Mouse (Mus musculus): ENCODE results near the gene Clstn2.

Clstn2 gene

GRCm38 (mm10) chr9:97570881-97571280 lies 462.1 kb downstream of the Clstn2 start:
- no peak for DNase-seq (ENCODE audit: low read depth, low spot score)

- DNase-seq (ENCODE audit: low read depth, low spot score): no peak
Observed at GRCm38 (mm10) chr9:97563121-97563520, 469.9 kb downstream of the Clstn2 start.

- DNase-seq (ENCODE audit: low read depth, low spot score): no peak
Observed at GRCm38 (mm10) chr9:97544359-97544758, 488.6 kb downstream of the Clstn2 start.

DNA sequence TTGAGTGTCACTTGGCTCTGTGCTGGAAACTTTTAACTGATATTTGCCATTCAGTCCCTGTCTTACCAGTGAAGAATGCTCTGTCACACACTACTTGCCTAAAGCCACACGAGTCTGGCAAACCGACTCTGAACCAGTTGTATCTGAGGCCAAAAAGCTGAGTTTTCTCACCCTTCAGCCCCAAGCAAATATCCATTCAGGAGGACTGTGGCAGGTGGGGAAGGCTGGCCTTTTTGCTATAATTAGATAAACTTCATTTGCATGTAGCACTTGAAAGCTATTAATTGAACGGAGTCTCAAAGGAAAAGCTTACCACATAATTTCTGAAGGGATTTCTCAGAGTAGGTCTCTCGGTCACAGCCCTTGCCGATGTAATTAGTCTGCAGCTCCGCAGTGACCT lies 491.6 kb downstream of the Clstn2 start:
- no peak for DNase-seq (ENCODE audit: low read depth, low spot score)

DNA sequence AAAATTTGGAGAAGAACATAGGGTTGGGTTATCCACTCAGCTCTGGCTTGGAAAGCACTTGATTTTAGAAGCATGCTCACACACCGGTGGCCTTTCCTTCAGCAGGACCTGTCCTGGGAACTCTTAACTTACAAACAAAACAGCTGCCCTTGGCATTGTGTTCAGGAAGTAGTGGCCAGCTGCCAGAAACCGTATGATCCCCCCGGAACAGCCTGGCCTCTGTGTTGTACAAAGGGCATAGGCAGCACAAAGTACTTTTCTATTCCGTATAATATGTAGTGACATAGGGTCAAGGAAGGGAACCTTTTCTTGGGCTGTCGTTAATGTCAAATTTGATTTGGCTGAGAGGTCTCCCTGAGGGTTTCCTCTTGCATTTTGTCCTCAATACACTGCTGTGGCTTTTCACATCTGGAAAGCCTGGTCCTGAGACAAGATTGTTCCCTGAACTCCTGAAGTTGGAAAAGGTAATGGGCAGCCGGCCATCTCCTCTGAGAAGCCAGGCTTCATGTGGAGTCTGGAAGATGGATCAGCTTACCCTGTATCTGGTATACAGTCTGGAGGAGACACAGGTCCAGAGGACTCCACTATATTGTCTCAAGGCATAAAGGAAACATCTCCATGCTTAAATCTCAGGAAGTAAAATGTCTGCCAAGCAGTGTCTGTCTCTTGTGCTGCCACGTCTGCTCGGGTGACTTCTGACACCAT lies 494.8 kb downstream of the Clstn2 start:
- no peak for DNase-seq (ENCODE audit: low read depth, low spot score)

GRCm38 (mm10) chr9:97534196-97534595 lies 498.8 kb downstream of the Clstn2 start:
- no peak for DNase-seq (ENCODE audit: low read depth, low spot score)

DNA sequence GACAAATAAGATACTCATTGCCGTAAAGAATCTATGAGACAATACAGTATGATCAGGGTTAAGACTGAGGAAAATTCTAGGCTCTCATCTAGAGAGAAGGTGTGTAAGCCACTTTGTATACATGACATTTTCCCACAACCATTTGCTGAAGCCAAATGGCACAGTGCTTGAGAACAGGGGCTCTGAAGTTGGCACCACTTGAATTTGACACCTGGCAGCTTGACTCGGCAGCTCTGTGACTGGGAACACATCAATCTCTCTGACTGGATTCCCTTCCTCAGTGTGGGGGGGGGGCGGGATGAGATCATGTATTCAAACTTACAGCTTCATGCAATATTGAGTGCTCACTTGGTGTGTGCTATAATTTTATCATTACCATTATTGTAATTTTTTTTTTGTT lies 499.7 kb downstream of the Clstn2 start:
- DNase-seq (ENCODE audit: low read depth, low spot score): no peak

- DNase-seq (ENCODE audit: low read depth, low spot score): no peak
Observed at GRCm38 (mm10) chr9:97532536-97532935, 500.4 kb downstream of the Clstn2 start.

- DNase-seq (ENCODE audit: low read depth, low spot score): no peak
Observed at GRCm38 (mm10) chr9:97527926-97528325, 505.1 kb downstream of the Clstn2 start.

GRCm38 (mm10) chr9:97527276-97527675 lies 505.7 kb downstream of the Clstn2 start:
- no peak for DNase-seq (ENCODE audit: low read depth, low spot score)

GRCm38 (mm10) chr9:97525563-97525962 lies 507.4 kb downstream of the Clstn2 start:
- DNase-seq (ENCODE audit: low read depth, low spot score): no peak

GRCm38 (mm10) chr9:97524861-97525260 lies 508.1 kb downstream of the Clstn2 start:
- DNase-seq (ENCODE audit: low read depth, low spot score): no peak

DNA sequence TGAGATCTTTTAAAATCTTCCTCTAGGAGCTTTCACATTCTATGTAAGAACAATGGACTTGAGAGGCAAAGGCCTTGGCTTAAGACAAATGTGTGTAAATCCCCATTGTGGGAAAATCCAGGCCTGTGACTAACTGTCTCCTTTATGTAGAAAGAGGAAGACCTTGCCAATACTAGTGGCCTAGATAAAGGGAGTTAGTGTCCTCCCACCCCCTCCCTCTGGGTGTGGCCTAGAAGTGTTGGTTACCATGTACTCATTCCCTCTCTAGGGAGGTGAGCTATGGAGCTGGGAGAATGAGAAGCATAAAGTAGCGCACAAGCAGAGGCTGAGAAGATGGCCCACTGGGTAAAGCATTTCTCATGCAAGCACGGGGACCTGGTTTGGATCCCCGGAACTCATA lies 512.2 kb downstream of the Clstn2 start:
- DNase-seq (ENCODE audit: low read depth, low spot score): no peak

GRCm38 (mm10) chr9:97517006-97517405 lies 516.0 kb downstream of the Clstn2 start:
- no peak for DNase-seq (ENCODE audit: low read depth, low spot score)

DNA sequence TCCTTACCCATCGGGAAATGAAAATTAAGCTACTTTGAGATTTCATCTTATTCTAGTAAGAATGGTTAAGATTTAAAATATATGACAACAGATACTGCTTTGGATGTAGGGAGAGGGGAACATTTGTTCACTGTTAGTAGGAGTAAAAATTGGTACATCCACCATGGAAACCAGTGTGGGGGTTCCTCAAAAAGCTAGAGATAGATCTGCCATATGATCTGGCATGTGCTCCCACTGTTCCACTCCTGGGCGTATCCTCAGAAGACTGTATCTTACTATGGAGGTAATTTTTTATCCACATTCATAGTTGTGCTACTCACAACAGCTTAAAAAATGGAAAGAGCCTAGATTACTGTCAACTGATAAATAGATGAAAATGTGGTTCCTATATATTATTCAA lies 518.3 kb downstream of the Clstn2 start:
- DNase-seq (ENCODE audit: low read depth, low spot score): no peak

DNA sequence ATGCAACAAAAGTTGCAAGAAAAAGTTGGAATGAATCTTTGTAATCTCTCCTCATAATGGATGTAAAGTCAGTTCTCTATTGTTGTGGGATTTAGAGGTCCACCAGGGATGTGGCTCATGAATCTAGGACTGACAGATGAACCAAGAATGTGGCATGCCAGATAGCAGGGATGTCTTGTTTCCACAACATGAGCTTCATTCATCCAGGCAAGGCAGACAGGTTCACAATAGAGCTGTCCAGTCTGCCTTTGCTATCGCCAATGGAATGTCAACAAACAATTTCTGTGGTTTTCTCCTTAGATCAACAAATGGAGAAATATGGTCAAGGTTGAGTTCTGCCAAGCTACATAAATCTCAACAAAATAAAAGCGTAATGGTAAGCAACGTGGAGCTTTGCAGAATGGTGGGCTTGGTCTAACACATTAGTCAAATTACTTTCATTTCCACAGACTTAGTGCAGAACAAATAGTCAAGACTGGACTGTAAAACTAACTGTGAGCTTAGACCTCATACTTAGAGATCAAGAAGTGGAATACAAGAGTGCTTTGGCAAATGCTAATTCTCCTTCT lies 520.6 kb downstream of the Clstn2 start:
- no peak for DNase-seq (ENCODE audit: low read depth, low spot score)

DNA sequence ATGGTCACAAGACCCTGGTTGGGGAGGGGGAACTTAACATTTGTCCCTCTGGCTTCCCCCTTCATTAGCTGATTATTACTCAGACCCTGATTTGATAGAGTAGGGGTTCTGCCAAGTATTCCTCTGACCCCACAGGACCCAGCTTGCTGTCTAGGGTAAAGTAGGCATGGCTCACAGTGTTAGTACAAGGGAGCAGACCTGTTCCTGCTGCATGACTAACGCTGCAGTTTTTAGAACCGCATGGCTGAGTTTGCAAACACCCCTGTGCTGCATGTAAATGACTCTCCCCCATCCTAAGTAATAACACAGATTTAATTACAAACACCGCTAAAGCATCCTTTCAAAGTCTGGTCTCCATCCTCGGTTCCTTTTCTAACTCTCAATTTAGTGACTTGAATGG lies 531.6 kb downstream of the Clstn2 start:
- DNase-seq (ENCODE audit: low read depth, low spot score): no peak

GRCm38 (mm10) chr9:97495056-97495455 lies 537.9 kb downstream of the Clstn2 start:
- DNase-seq (ENCODE audit: low read depth, low spot score): no peak

DNA sequence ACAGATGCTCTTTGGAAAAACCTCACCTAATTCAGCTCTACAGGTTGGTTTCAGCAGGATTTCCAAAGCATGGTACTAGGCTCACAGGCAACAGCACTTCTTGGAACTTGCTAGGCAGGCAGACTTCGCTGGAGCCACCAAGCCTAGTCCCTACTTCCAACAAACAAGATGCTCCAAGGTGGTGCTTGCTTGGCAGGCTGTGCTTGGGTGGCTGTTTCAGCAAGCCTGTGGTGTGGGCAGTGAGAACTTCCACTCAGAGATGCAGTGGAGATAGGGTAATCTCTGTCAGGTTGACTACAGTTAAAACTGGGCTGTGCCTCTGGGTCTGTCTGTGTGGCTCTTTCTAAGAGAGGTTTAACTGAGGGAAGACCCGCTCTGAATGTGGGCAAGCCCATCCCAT lies 541.4 kb downstream of the Clstn2 start:
- no peak for DNase-seq (ENCODE audit: low read depth, low spot score)

DNA sequence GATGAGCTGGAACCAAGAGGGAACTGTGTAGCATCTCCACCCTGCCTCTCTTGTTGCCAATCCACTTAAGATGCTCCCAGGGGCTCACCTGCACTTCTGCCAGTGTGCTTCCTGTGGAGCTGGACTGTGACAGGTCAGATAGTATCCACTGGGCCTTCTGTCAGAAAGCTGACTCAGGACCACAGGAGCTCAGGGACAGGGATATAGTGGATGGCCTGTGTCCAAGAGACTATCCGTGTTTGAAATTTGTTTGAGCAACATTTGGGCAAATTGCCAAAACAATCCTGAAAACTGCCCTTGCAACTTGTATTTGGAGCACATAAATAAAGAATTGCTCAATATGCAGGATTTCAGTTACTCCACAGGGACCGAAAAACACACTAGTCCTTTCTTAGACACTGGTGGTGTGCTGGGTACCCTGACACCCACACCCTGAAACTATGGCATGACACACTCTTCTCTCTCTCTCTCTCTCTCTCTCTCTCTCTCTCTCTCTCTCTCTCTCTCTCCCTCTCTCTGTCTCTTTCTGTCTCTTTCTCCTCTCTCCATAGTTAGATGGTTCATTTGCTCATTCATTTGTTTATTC lies 542.3 kb downstream of the Clstn2 start:
- DNase-seq (ENCODE audit: low read depth, low spot score): no peak

DNA sequence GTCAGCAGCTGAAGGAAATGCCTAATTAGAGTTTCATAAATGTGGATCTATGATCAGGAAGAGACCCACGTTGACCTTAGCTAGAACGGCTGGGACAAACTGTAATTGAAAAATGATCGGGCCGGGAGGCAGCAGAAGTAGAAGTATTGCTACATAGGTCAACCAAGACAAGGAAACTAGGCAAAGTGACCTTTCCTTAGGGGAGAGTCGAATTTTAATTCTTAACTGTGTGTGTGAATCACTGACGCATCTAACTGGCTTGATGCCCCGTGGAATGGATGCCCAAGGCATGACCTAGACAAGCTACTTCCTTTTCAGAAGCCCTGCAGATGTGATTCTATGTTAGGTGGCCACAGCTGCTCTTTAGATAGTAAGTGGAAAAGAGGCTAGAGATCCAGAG lies 546.2 kb downstream of the Clstn2 start:
- no peak for DNase-seq (ENCODE audit: low read depth, low spot score)

DNA sequence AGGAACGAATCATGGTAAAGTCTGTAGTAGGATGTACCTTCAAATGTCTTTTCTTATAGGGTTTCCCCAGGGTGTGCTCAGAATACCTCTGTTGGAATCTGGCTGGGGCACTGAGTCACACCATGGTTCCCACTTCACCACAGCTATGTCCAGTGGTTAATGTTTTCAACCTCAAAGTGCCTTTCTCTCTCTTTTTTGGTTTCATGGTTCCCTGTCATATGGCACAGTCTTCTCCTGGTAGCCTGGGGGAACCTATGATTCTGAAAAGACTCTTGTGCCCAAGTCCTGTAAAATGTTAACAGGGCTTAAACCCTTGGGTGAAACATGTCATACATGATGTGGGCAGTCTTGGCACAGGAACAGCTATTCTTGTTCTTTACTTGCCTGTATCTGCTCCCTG lies 551.8 kb downstream of the Clstn2 start:
- DNase-seq (ENCODE audit: low read depth, low spot score): no peak

DNA sequence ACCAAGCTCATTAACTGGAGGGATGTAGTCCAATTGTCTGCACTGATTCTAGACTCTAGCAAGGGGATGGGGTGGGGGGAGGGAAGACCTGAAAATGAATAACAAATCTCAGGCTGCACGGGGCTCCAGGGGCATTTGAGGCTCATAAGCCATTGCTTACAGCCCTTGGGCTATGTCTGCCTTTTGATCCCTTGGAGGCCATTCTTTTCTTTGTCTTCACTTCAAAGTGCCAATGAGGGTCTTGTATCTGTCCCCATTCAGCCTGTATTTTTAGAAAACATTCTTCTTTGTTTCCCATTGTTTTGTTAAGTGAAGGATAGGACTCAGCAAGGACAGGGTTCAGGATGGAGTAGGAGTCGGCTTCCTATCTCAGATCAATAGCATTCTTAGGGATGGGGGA lies 556.0 kb downstream of the Clstn2 start:
- DNase-seq (ENCODE audit: low read depth, low spot score): no peak

All from retina, postnatal 7 days (tissue).